Mouse (Mus musculus): ENCODE results near the gene Fstl3.
A peak's percentile ranks its signal among the peaks of the same experiment; 100 is the strongest.

The Fstl3 gene

GRCm38 (mm10) chr10:79823011-79823410 is 45.9 kb downstream of the Fstl3 start:
- no peak for TF ChIP-seq CTCF (conservative IDR thresholded peaks at IDR 0.05; ENCODE audit: low read length)
- no peak for TF ChIP-seq POU5F1 (IDR thresholded peaks at IDR 0.05; ENCODE audit: borderline replicate concordance, low read length)
- no peak for TF ChIP-seq NANOG (IDR thresholded peaks at IDR 0.05; ENCODE audit: borderline replicate concordance, low read length)
- Histone ChIP-seq H3K27me3 (ENCODE audit: insufficient read depth, low read length) (peaks cover 28% of the 10 kb centered on the region), H3K4me1 (replicated peaks; ENCODE audit: low read depth, low read length) (peaks cover 70% of the 10 kb centered on the region), H3K36me3 (ENCODE audit: insufficient read depth, low read length) (no peaks in the 10 kb centered on the region), H3K9me3 (ENCODE audit: low read length) (no peaks in the 10 kb centered on the region), H3K4me3 (replicated peaks; ENCODE audit: low read length) (peak overlapping the region; percentile 59; the same call in 1 of the 2 replicates)

GRCm38 (mm10) chr10:79824413-79824812 is 47.3 kb downstream of the Fstl3 start:
- no peak overlapping the region for H3K4me3 ChIP-seq (replicated peaks; ENCODE audit: low read length)
- no peaks in the 10 kb centered on the region for H3K36me3 ChIP-seq (ENCODE audit: insufficient read depth, low read length)
- H3K4me1 ChIP-seq (replicated peaks; ENCODE audit: low read depth, low read length) = peaks cover 56% of the 10 kb centered on the region
- peaks cover 28% of the 10 kb centered on the region for H3K27me3 ChIP-seq (ENCODE audit: insufficient read depth, low read length)
- no peaks in the 10 kb centered on the region for H3K9me3 ChIP-seq (ENCODE audit: low read length)
- no peak for TF ChIP-seq NANOG (IDR thresholded peaks at IDR 0.05; ENCODE audit: borderline replicate concordance, low read length)
- TF ChIP-seq CTCF (conservative IDR thresholded peaks at IDR 0.05; ENCODE audit: low read length) = no peak
- no peak for TF ChIP-seq POU5F1 (IDR thresholded peaks at IDR 0.05; ENCODE audit: borderline replicate concordance, low read length)

GRCm38 (mm10) chr10:79831583-79831982 is 54.5 kb downstream of the Fstl3 start:
- Histone ChIP-seq H3K4me1 (replicated peaks; ENCODE audit: low read depth, low read length) (peaks cover 12% of the 10 kb centered on the region), H3K36me3 (ENCODE audit: insufficient read depth, low read length) (no peaks in the 10 kb centered on the region), H3K9me3 (ENCODE audit: low read length) (peaks cover 11% of the 10 kb centered on the region), H3K27me3 (ENCODE audit: insufficient read depth, low read length) (peaks cover 11% of the 10 kb centered on the region), H3K4me3 (replicated peaks; ENCODE audit: low read length) (no peak overlapping the region)
- TF ChIP-seq POU5F1 (IDR thresholded peaks at IDR 0.05; ENCODE audit: borderline replicate concordance, low read length) (no peak), NANOG (IDR thresholded peaks at IDR 0.05; ENCODE audit: borderline replicate concordance, low read length) (no peak), CTCF (conservative IDR thresholded peaks at IDR 0.05; ENCODE audit: low read length) (no peak)
